Mouse (Mus musculus): ENCODE measurements around the gene Sema3a.
"Not testable (repeated sequence)": the region's sequence is repeated elsewhere in the genome, so short reads cannot be mapped to it uniquely, and the experiment has no call there.

The Sema3a gene

GRCm38 (mm10) chr5:13421276-13421925 is 296.2 kb downstream of the Sema3a start:
- DNase-seq (ENCODE audit: low read depth, low spot score): no peak

- DNase-seq (ENCODE audit: low read depth, low spot score): no peak
Measured at GRCm38 (mm10) chr5:13428702-13429101, 303.5 kb downstream of the Sema3a start.

- DNase-seq (ENCODE audit: low read depth, low spot score): no peak
Measured at GRCm38 (mm10) chr5:13431827-13432226, 306.6 kb downstream of the Sema3a start.

GRCm38 (mm10) chr5:13432574-13432973 is 307.4 kb downstream of the Sema3a start:
- DNase-seq (ENCODE audit: low read depth, low spot score): no peak

DNA sequence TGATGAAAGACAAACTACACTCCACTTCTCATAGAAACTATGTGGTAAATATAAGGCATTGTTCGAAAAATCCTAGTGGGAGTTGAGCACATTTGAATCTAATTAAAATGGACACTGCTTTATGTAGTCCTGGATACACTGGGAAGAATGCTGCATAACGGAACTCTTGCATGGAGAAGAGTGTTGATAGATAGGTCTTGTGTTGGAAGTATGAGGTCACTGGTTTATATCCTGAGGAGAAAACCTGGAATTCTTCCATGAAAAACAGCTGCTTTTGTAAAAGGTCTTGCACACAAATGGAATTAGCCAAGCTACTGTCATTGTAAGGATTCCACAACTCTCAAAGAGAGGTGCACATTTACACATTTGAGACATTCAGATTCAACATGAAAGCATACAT is 308.1 kb downstream of the Sema3a start:
- no peak for DNase-seq (ENCODE audit: low read depth, low spot score)

DNA sequence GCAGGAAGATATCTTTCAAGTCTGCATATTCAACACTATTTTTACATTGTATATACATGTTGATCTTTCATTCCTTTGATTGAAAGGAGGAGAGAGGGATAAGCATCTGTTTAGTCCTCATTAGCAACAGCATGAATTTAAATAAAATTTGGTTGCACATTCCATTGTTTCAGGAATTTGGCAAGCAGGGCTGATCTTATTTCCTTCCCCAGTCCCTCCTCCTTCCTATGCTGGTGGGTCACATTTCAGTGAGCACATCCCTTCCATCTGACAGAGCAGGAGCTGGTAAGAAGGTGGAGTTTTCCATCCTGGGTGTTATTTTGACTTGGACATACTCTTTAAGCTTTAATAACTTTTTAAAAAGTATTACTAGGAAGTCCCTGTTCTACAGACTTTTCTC is 315.9 kb downstream of the Sema3a start:
- no peak for DNase-seq (ENCODE audit: low read depth, low spot score)

DNA sequence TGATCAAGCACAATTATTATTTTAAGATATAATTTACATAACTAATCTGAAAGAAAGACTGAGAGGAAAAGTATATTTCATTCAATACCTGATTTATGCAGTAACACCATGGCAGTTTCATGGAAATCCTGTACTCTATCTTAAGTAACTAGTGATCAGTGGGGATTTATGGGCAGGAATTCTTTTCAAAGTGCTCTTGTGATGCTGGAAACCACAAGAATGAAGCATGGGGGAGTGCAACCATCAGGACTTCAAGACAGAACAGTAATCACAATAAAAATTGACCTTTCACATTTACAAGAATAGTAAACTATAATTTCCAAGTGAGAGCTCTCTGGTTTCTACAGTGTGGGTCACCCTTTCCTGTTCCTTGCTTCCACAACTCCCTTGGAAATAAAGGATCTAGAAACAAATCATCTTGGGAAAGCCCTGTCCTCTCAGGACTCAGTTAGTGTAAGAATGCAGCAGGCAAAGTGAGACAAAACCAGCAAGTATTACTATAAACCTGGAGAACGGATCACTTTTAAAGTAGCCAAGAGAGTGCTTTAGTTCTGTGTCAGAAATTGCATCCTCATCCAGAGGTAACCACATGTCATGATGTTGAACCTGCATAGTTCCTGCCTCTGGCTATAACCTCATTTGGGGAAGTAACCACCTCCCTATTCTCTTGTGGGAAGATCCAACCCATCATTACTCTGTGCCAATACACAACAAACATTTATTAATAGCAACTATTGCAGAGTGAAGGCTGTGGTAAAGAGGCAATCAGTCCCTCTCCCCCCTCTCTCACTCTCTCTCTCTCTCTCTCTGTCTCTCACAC is 335.2 kb downstream of the Sema3a start:
- no peak for DNase-seq (ENCODE audit: low read depth, low spot score)

DNA sequence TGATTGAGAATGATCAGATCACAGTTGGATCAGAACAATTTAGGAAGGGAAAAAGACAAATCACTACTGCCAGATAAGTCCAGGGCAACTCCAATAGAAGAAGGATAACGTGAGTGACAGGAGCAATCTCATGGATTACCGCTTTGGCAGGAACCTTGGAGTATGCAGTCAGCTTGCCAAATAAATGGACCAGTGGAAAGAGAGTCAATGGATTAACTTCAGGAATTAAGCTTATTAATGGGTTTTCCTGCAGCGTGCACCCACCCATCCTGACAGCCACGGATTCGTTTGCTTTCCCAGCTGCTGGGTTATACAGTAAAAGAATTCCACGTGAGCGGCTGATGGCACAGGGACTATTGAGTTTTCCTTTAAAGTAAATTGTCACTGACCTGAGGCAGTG is 343.6 kb downstream of the Sema3a start:
- DNase-seq (ENCODE audit: low read depth, low spot score): no peak

DNA sequence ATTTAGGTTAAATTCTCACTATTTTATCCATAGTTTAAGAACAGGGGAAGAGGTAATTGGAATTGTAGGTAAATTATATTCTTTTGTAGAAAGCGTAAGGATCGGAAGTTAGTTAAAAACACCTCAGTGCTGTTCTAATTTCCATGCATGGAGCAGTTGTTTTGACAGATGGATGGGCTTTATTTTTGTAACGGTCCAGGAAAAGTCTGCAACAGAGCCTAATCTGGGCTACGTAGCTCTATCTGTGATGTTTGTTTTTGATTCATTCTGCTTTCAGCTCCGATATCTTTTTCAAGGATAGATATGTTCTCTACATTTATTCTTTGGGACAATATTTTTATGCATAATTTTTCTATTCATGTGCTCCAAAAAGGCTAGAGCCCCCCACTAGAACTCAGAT is 344.2 kb downstream of the Sema3a start:
- DNase-seq (ENCODE audit: low read depth, low spot score): no peak

GRCm38 (mm10) chr5:13470057-13470905 is 345.1 kb downstream of the Sema3a start:
- no peak for DNase-seq (ENCODE audit: low read depth, low spot score)

- DNase-seq (ENCODE audit: low read depth, low spot score): no peak
Measured at GRCm38 (mm10) chr5:13477653-13478052, 352.4 kb downstream of the Sema3a start.

- no peak for DNase-seq (ENCODE audit: low read depth, low spot score)
Measured at GRCm38 (mm10) chr5:13488671-13489070, 363.5 kb downstream of the Sema3a start.

- DNase-seq (ENCODE audit: low read depth, low spot score): not testable (repeated sequence)
Measured at GRCm38 (mm10) chr5:13495967-13496366, 370.8 kb downstream of the Sema3a start.

GRCm38 (mm10) chr5:13499835-13500234 is 374.6 kb downstream of the Sema3a start:
- no peak for DNase-seq (ENCODE audit: low read depth, low spot score)

DNA sequence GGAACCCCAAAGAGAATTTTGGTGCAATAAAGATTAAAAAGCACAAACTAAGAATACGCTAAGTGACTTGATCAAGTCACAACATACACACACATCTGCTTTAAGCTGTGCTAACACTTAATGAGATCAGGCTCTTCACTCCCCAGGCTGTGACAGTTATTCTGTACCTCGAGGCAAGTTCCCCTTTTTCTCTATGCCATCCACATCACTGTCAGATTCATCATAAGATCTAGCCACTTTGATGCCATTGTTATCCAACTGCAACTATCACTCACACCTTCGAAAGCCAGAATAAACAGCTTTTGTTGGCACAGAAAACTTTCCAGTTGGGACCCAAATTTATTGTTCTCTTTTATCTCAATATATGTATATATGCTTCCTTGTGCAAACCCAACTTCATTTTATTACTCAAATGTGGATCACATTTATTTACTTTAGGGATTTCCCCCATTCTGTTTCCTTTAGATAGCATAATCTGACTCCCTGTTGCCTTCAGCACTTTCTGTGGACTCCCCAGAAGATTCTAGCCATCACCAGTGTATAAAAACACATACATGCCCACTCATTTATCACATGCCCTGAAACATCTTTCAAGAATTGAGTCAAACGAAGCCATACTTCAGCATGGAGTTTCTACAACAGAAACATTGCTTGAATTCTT is 380.8 kb downstream of the Sema3a start:
- DNase-seq (ENCODE audit: low read depth, low spot score): no peak

GRCm38 (mm10) chr5:13509163-13509562 is 383.9 kb downstream of the Sema3a start:
- DNase-seq (ENCODE audit: low read depth, low spot score): no peak

- no peak for DNase-seq (ENCODE audit: low read depth, low spot score)
Measured at GRCm38 (mm10) chr5:13517018-13517417, 391.8 kb downstream of the Sema3a start.

DNA sequence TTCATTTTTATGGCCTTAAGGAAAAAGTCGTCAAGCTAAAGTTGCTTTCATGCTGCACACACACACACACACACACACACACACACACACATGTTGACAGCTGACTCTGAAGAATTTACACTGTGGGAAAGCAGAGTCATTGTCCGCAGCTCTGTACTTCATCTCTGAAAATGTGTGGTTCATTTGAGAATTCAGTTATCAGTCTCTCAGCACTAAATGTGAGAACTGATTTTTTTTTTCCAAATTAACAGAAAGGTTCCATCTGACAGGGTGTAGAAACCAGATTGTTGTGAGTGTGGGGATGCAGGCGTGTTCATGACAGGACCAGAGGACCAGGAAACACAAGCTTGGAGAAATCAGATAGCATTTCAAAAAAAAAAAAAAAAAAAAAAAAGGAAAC is 400.4 kb downstream of the Sema3a start:
- DNase-seq (ENCODE audit: low read depth, low spot score): no peak

GRCm38 (mm10) chr5:13527037-13527464 is 401.8 kb downstream of the Sema3a start:
- no peak for DNase-seq (ENCODE audit: low read depth, low spot score)

DNA sequence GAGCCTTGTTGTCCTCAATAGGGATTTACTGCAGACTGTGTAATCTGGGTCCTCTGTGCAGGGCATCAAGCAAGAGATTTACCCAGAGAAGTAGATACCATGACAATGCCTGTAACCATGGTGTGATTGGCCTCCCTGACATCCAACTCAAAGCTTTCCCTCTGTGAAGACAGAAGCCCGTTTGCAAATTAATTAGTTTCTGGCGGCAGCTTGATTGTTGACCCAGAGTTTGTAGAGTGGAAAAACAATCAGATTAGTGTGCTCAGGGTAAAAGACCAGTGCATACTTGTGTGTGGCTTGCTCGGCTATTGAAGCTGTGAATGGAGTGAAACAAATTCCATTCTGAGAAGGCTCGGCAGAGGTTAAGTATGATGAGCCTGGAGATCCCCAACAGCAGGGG is 404.0 kb downstream of the Sema3a start:
- no peak for DNase-seq (ENCODE audit: low read depth, low spot score)

DNA sequence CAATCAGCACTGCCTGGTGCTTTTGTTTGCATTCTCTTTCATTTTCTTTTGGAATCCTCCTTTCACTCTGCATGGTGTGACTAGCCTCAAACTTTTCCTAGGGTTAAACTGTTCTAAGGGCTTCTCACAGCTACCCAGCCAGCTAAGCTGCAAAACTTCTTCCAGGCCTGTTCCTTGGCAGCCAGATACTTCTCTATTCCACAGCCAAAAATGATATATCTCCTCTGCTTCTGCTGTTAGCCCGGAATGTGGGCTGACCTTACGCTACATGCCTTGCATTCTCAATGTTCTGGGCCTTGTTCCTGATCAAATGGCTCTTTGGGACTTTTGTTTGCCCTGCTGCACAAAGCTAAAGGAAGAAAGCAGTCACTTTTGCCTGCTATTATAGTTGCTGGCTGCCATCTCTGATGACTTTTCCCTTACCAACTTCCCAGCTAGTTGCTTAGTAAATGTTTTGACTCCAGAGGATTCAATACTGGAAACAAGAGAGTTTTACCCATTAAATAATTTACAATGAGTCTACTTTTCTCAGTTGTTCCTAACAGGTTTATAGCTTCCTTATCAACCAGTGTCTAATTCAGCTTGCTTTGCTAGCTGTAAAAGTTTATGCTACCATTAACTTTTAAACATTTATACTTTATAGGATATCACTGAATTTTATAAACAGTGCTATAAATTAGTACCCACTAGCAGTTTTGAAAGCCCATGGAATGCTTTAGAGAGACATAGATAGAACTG is 422.4 kb downstream of the Sema3a start:
- no peak for DNase-seq (ENCODE audit: low read depth, low spot score)
